Mouse (Mus musculus): Measurements from ENCODE around the gene Gan.

Gan gene

DNA sequence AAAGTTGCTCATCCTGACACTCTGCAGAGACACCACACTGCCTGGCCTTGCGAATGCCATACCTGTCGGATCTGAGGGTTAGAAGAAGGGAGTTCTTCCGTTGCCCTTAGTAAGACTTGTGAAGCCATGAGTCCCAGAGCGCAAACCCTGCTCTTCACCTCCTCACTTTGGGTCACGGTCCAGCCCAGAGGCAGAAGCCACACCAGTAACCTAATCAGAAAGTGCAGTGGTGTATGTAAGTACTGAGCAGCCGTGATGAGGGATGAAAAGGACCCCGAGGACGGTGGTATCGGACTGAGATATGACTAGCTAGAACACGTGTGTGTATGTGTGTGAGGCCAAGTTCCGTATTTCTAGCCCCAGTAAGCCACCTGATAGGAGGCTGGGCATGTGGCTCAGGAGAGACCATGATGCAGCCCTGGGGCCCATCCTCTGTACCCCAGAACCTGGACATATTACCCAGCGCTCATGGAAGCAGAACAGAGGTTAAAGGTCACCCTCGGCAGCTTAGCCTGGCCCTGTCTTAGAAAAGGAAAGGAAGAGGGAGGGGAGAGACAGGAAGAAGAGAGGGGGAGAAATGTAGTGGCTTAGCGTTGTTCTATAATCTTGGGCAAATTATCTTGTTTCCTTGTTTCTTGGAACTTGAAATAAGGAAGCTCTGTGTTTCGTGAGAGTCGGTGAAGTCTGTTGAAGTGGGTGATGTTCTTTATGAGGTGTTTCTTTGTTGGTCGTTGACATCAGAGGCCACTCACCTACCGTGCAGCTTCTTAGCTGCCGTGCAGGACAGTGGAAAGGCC lies 43.5 kb downstream of the Gan start:
- no peak for DNase-seq

DNA sequence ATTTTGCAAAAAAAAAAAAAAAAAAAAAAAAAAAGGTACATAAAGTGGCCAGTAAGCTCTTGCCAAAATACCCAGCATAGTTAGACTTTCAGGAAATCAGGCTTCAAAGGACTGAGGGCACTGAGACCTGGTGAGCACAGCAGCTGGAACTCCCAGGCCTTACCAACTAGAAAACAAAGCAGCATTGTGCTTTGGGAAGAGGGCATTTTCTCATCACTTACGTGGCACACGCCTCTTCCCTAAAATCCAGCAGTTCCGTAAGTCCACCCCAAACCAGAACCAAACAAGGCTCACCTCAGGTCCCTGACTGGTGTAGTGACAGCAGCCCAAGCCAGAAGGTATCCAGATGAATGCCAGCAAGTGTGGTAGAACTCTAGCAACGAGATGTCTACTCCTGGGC lies 45.1 kb downstream of the Gan start:
- no peak for DNase-seq

DNA sequence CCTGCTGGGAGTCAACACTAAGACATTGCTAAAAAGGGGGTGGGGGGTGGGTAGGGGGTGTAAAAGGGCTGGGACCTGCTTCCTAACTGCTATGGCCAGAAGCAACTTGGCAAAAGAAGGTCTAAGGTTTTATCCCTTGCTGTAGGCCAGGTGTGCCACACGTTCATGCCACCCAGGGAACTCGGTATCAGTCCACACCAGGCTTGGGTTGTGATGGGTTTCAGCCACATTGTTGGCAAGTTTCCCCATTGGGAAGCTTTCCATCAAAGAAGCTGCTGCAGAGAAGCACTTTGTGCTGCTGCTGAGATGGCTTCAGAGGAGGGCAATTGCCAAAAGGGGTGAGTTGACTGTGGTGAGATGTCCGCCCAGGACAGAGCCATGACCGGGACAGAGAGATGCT lies 47.9 kb downstream of the Gan start:
- DNase-seq, result no peak

DNA sequence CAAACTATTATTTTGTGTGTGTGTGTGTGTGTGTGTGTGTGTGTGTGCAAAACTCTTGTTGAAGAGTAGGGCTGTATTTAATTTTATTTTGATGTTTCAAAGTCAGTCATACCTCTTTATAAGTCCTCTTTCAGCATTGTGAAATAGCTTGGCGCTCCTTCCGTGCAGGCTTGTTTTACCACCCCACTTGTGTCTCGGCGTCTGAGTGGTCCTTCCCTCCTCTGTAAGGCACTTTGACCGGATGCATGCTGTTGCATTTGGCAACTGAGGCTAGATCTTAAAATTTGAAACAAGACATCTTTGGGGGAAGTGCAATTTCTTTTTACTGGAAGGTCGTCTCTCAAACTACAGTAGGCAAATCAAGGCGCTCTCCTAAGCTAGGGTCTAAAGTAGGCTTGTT lies 48.7 kb downstream of the Gan start:
- DNase-seq, result no peak

DNA sequence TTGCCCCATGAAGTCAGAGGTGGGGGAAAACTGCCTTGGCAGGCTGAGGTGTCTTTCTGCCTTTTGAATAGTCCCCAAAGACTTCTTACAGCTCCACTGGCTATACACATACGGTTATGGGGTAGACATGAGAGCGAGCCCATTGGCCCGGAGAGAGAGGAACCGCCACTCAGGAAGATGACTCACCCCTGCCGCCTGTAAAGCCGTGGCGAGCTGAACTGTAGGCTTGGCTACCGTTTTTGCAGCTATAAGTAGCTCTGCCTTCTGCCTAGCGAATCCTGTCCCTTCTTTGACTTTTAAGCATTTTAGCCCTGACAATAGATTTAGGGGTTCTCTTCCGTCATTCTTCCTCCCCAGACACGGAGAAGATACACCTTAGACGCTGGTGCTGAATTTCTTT lies 51.2 kb downstream of the Gan start:
- no peak for DNase-seq

GRCm38 (mm10) chr8:117212100-117212499 lies 54.2 kb downstream of the Gan start:
- DNase-seq, result no peak

- no peak for DNase-seq
Observed at GRCm38 (mm10) chr8:117217724-117218123, 59.8 kb downstream of the Gan start.

DNA sequence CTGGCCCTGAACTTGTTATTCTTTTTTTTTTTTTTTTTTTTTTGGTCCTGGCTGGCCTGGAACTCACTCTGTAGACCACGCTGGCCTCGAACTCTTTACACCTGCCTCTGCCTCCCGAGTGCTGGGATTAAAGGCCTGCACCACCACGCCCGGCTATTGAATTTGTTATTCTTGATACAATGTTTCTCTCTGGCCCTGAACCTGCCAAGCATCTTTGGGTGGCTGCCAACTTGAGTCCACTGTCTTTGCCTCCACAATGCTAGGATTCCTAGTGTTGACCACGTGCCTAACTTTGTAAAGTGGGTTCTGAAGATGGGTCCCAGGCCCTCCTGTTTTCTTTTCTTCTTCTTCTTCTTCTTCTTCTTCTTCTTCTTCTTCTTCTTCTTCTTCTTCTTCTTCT lies 64.5 kb downstream of the Gan start:
- DNase-seq, result no peak

GRCm38 (mm10) chr8:117224630-117225029 lies 66.7 kb downstream of the Gan start:
- peak; percentile 63 for DNase-seq

DNA sequence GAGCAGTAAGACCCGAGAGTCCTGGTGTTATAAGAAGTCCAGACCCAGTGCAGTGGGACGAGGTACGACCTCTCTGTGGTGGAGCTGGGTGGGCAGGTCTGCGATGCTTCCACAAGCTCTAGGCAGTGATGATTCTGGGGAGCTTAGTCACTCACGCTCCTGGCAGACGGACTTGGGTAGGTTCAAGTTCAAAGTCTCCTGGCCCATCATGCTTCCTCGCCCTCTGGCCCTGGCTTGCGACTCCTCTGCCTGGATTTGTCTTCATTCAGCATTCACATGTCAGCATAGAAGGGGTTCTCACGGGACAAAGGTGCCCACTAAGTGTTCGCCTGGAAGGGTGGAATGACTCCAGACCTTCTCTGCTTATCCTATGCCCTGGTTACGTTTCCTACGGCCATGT lies 68.4 kb downstream of the Gan start:
- no peak for DNase-seq

DNA sequence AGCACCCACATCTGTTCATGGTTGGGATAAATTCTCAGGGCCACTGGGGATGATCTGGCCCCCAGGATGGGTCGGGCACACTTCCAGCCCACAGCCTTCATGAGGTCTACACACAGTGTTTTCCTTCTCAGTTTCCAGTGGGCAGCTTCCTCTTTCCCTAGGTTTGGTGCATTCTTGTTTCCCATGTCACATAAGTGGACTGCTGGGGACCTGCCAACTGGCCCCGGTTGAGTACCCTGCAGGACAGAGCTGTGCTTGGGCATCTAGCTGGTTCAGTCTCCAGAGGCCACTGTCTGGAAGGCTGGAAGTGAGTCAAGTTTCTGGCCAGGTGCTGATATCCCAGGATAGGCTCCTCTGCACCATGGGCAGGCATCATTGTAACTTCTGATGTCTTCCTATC lies 69.4 kb downstream of the Gan start:
- no peak for DNase-seq

DNA sequence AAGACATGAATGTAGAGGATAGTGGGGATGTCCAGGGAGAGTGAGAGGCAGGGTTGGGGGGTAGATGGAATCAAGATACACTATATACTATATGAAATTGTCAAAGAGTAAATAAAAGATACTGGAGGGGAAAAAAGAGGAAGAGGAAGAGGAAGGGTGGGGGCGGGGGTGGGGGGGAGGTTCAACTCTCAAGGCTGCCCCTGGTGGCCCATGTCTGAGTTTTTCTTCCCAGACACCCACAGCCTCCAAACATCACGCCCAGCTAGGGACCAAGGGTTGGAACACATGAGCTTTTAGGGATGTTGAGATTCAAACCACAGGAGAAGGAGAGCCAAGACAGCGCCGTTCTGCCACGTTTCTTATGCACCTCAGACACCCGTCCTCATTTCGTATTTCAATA lies 75.3 kb downstream of the Gan start:
- DNase-seq, result no peak

DNA sequence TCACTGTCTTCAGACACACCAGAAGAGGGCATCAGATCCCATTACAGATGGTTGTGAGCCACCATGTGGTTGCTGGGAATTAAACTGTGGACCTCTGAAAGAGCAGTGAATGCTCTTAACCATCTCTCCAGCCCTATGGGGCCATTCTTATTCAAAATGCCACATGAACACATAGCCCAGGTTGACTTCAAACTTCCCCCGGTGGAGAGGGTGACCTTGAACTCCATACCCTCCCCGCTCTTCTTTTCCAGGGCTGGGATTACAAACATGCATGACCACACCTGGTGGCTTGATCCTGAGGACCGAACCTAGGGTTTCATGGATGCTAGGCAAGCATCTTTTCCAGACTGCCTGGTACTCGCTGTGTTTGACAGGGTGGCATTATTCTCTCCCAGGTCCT lies 78.6 kb downstream of the Gan start:
- no peak for DNase-seq

- DNase-seq, result no peak
Observed at GRCm38 (mm10) chr8:117240326-117240725, 82.4 kb downstream of the Gan start.

- DNase-seq, result no peak
Observed at GRCm38 (mm10) chr8:117240841-117241494, 83.0 kb downstream of the Gan start.

DNA sequence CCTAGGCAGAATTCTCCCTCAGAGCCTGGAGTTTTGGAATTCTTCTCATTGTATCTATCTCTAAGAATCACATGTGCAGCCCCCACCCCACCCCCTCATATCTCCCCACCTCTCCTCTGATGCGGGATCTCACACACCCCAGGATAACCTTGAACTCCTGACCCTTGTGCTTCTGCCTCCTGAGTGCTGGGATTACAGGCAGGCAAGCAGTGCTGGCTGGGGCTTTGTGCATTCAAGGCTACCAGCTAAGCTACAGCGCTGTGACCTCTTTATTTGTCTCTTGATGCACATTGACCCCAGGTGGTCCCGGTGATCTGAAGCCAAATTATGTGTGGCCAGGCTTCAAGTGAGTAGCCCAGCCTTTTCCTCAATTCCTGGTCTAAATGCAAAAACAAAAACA lies 83.9 kb downstream of the Gan start:
- no peak for DNase-seq

- DNase-seq, result no peak
Observed at GRCm38 (mm10) chr8:117242286-117242685, 84.4 kb downstream of the Gan start.

DNA sequence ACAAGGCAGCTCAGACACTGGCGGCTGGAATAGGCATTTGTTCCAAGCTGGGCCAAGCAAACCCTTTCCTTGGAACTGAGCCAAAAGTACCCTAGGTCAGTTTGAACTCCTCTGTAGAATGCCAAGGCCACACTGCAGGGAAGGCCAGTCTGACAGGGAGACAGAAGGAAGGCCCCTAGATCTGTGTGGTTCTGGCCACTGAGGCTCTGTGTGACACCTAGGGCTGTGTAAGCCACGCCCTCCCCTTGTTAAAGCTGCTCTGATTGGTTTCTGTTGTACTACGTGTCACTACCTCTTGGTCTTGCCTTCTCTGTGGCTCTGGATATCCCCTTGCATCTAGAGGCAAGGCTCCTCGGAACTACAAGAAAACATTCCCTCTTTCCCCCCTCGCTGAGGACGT lies 86.7 kb downstream of the Gan start:
- DNase-seq, result no peak

DNA sequence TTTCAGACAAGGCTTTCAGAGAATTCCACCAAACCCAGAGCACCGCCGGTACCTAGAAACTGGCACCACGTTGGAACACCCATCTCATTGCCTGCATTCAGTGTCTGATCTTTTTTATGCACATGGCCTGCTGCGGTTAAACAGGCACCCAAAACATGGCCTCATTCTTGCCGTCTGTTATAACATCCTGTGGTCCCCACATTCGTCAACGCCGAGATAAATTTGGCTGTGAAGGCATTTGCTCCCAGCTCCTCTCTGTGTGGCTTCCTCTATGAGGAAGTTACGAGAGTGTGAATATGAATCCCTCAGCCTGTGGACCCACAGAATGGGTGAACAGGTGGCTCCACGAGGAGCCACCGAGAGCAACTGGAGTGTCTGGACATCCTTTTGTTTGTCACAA lies 90.4 kb downstream of the Gan start:
- DNase-seq, result no peak

DNA sequence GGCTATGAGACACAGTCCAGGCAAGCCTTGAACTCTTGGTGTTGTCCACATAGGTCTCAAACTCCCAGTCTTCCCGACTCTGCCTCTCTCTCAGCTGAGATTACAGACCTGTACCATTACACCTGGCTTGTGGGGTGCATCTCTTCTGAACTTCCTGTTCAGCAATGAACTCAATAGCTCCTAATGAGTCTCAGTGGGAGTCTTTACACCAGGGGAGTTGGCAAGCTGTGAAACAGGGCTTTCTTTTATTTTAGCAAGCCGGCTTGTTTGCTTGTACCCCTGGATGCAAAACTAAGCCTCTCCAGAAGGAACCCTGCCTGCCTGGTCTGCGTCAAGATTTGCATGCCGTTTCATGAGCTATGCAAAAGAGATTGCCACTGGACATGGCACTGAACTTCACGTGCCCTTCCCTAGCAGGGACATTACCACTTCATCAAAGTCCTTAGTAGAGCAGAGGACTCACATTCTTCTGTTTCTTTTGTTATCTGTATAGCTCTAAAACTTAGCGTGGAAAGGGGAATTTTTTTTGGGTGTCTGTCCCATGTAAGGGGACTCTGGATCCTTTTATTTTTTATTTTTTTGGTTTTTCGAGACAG lies 93.2 kb downstream of the Gan start:
- DNase-seq, result no peak

DNA sequence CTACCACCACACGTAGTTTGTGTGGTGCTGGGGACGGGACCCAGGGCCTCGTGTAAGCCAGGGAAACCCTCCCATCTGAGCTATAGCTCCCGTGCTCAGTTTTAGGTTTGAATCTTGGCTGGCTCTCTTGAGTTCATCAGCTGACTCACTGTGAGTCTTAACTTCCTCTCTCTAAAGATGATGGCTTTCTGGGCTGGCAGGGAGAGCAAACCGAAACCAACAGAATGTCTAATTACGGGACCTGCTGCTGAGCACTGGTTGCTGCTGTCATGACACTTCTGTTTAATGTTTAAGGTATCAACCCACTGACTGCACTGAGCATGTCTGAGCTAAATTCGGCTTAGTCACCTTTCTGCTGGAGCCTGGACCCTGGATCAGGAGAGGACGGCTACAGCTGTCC lies 94.7 kb downstream of the Gan start:
- DNase-seq, result no peak

DNA sequence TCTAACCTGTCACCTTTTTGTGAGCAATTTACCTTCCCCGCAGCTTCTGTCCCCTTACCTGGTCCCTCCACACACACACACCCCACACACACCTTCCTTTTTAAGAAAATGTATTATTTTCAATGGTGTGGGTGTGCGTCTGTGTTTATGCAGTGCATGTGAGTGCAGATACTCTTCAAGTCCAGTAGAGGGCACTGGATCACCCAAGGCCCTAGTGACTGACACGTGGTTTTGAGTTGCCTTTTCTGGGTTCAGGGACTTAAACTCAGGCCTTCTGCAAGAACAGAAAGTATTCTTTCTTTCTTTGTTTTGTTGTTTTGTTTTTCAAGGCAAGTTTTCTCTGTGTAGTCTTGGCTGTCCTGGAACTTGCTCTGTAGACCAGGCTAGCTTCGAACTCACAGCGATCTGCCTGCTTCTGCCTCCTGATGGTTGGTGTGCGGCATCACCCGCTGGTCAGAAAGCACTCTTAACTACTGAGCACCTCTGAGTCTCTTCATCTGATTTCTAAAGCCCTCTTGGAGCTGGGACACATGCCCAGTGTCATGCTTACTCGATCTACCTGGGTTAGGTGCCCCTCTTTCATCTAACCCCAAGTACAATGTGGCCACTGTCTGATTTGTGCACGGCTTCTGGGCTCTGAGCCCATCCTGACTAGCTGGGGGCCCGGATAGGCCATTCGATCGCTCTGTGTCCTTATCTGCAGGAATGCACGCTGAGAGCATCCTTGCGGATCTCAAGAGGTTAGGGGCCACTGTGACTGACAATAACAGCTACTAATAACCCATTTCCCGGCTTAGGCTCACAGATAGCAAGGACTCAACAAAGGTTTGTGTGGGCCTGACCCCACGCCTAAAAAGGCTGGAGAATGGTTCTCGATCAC lies 95.7 kb downstream of the Gan start:
- no peak for DNase-seq

DNA sequence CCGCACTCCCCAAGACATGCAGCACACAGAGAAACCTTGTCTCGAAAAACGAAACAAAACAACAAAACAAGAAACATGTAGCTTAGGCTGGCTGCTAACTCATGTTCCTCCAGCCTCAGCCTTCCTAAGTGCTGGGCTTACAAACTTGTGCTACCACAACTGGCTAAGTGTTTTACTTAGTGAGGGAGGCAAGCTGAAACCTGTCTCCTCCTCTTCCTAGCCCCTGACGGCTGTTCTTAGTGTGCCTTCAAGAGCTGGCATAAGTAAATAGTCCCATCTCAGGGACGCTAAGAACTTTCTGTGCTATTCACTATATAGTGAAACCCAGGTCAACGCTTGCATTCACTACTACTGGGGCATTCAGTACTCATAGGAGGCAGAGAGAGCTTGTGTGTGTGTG lies 96.6 kb downstream of the Gan start:
- DNase-seq, result no peak
